Mouse (Mus musculus) limb, embryonic 14.5 days (tissue): ENCODE data around the gene Stx6. TPM values are rescaled to one million over a fixed set of nuclear protein-coding genes. Genes with fewer than 3 reads are reported as not detected.
A peak's percentile ranks its signal among the peaks of the same experiment; 100 is the strongest.

ENCODE experiments used
- ATAC-seq: fragments of 200-750 bp; cut with Nextera tagmentation; 2 replicates; pipeline ENCODE4 v1.8.0; 2017; ENCODE audit warnings: low read depth, moderate number of reproducible peaks, moderate TSS enrichment; ENCODE audit not compliant: low FRiP score
- DNase-seq: peaks from one replicate; pipeline ENCODE4 v3.0.0-alpha.2; 2015; ENCODE audit warnings: low spot score
- H3K27ac ChIP-seq: fragments of 300-500 bp; sonication (generic); replicated peaks from 2 replicates; pipeline ENCODE4 v1.5.1; 2014; ENCODE audit warnings: low read depth, mild to moderate bottlenecking, low read length, moderate library complexity, mixed read lengths
- H3K27me3 ChIP-seq: fragments of 300-500 bp; sonication (generic); 2 replicates; pipeline ENCODE4 v1.6.1; 2014; ENCODE audit warnings: low read length, mixed read lengths; ENCODE audit not compliant: control insufficient read depth, insufficient read depth
- H3K36me3 ChIP-seq: fragments of 300-500 bp; sonication (generic); 2 replicates; pipeline ENCODE4 v1.6.1; 2014; ENCODE audit warnings: mild to moderate bottlenecking, low read length, moderate library complexity, mixed read lengths; ENCODE audit not compliant: control insufficient read depth, insufficient read depth
- H3K4me1 ChIP-seq: fragments of 300-500 bp; sonication (generic); 2 replicates; pipeline ENCODE4 v1.6.1; 2014; ENCODE audit warnings: antibody characterized with exemption, low read length, mixed read lengths; ENCODE audit not compliant: control insufficient read depth, insufficient read depth
- H3K4me2 ChIP-seq: fragments of 300-500 bp; sonication (generic); replicated peaks from 2 replicates; pipeline ENCODE4 v1.6.1; 2014; ENCODE audit warnings: low read depth, mild to moderate bottlenecking, low read length, moderate library complexity; ENCODE audit not compliant: severe bottlenecking
- H3K4me3 ChIP-seq: fragments of 300-500 bp; sonication (generic); replicated peaks from 2 replicates; pipeline ENCODE4 v1.5.1; 2014; ENCODE audit warnings: low read length
- H3K9ac ChIP-seq: fragments of 300-500 bp; sonication (generic); 2 replicates; pipeline ENCODE4 v1.6.1; 2014; ENCODE audit warnings: mild to moderate bottlenecking, low read depth, low read length, moderate library complexity; ENCODE audit not compliant: severe bottlenecking
- H3K9me3 ChIP-seq: fragments of 300-500 bp; sonication (generic); 2 replicates; pipeline ENCODE4 v1.6.1; 2016; ENCODE audit warnings: low read length; ENCODE audit not compliant: control insufficient read depth
- POLR2A ChIP-seq: fragments of 200-500 bp; IDR thresholded peaks from 2 replicates; pipeline ENCODE4 v1.8.0; 2012; ENCODE audit warnings: inconsistent platforms, mild to moderate bottlenecking, moderate library complexity, borderline replicate concordance; ENCODE audit not compliant: insufficient read depth, insufficient read length; ENCODE audit errors: extremely low read depth
- WGBS: fragments of 180-500 bp; shearing (Covaris S2); extraction: QIAGEN DNeasy Blood & Tissue Kit; methylation state at CpG from one replicate; pipeline ENCODE4 v1.1.7; 2014; 5-methylcytosine and 5-hydroxymethylcytosine counted together
- polyA plus RNA-seq, 2 experiments: library from polyadenylated mRNA; depleted of rRNA in 1 of 2; stranded (reverse) in 1 of 2; unstranded in 1 of 2; fragments of >200 nt; fragmentation: Nextera tagmentation in 1 of 2; extraction: Ambion mirVana in 1 of 2; gene quantifications; 2 replicates each; pipeline versions ENCODE4 v1.2.1 to v1.2.3; 2012 to 2014

Stx6 gene
- polyA plus RNA-seq, 2 experiments = 80.1 to 89.9 TPM

GRCm38 (mm10) chr1:155204560-155205162 lies 46.1 kb downstream of the Stx6 start:
- peak; percentile 3; the same call in 1 of the 2 replicates for ATAC-seq
- Histone ChIP-seq H3K4me1 (peaks cover 24% of the 10 kb centered on the region), H3K27me3 (no peaks in the 10 kb centered on the region), H3K4me3 (no peak overlapping the region), H3K27ac (no peak overlapping the region), H3K9me3 (no peaks in the 10 kb centered on the region), H3K36me3 (peaks cover 61% of the 10 kb centered on the region), H3K4me2 (no peak overlapping the region), H3K9ac (no peak overlapping the region)
- TF ChIP-seq POLR2A = no peak
- DNase-seq = peak; percentile 67
- 67% methylated on average over 8 of the region's 8 CpGs for WGBS

- ATAC-seq = no peak
- H3K27ac ChIP-seq = no peak overlapping the region
- 48% methylated on average over 7 of the region's 7 CpGs for WGBS
Observed at GRCm38 (mm10) chr1:155205311-155205710, 46.8 kb downstream of the Stx6 start.

GRCm38 (mm10) chr1:155205822-155206660 lies 47.5 kb downstream of the Stx6 start:
- no peaks in the 10 kb centered on the region for H3K9me3 ChIP-seq
- H3K27me3 ChIP-seq = no peaks in the 10 kb centered on the region
- DNase-seq (peak; percentile 49), ATAC-seq (0 out of 2 replicates have a peak, but pooled peaks have one; percentile 9)
- TF ChIP-seq POLR2A = no peak
- H3K27ac ChIP-seq = peak overlapping the region; percentile 30; the same call in 1 of the 2 replicates
- no peak overlapping the region for H3K9ac ChIP-seq
- H3K4me3 ChIP-seq = no peak overlapping the region
- H3K4me1 ChIP-seq = peaks cover 28% of the 10 kb centered on the region
- WGBS = 58% methylated on average over 19 of the region's 19 CpGs
- H3K36me3 ChIP-seq = peaks cover 48% of the 10 kb centered on the region
- no peak overlapping the region for H3K4me2 ChIP-seq

More at GRCm38 (mm10) chr1:155205311-155205710, 46.8 kb downstream of the Stx6 start:
- Histone ChIP-seq H3K9ac (no peak overlapping the region), H3K27me3 (no peaks in the 10 kb centered on the region), H3K36me3 (peaks cover 55% of the 10 kb centered on the region), H3K4me3 (no peak overlapping the region), H3K4me2 (no peak overlapping the region), H3K4me1 (peaks cover 24% of the 10 kb centered on the region), H3K9me3 (no peaks in the 10 kb centered on the region)
- no peak for TF ChIP-seq POLR2A
- DNase-seq = no peak

- H3K9me3 ChIP-seq = no peaks in the 10 kb centered on the region
- no peaks in the 10 kb centered on the region for H3K27me3 ChIP-seq
- ATAC-seq (no peak), DNase-seq (peak; percentile 32)
- WGBS = 66% methylated on average over 3 of the region's 3 CpGs
- H3K36me3 ChIP-seq = peaks cover 30% of the 10 kb centered on the region
- 0 out of 2 replicates have a peak overlapping the region, but pooled peaks have one; percentile 43 for H3K27ac ChIP-seq
- no peak overlapping the region for H3K9ac ChIP-seq
- peaks cover 43% of the 10 kb centered on the region for H3K4me1 ChIP-seq
- no peak for TF ChIP-seq POLR2A
- H3K4me2 ChIP-seq = no peak overlapping the region
- H3K4me3 ChIP-seq = no peak overlapping the region
Observed at GRCm38 (mm10) chr1:155207859-155208258, 49.3 kb downstream of the Stx6 start.

GRCm38 (mm10) chr1:155210011-155210763 lies 51.7 kb downstream of the Stx6 start:
- WGBS = 65% methylated on average over 10 of the region's 11 CpGs
- Histone ChIP-seq H3K4me3 (no peak overlapping the region), H3K4me1 (peaks cover 53% of the 10 kb centered on the region), H3K36me3 (peaks cover 29% of the 10 kb centered on the region), H3K9me3 (no peaks in the 10 kb centered on the region), H3K9ac (no peak overlapping the region), H3K27me3 (no peaks in the 10 kb centered on the region), H3K4me2 (no peak overlapping the region), H3K27ac (no peak overlapping the region)
- no peak for TF ChIP-seq POLR2A
- ATAC-seq = no peak
- no peak for DNase-seq
